Mouse (Mus musculus) cortical plate, adult 2 months (tissue): ENCODE results near the gene Zbed6.

ENCODE experiments used
- CTCF ChIP-seq: fragments of 200-500 bp; IDR thresholded peaks from 2 replicates; pipeline ENCODE4 v1.5.1; 2011; ENCODE audit warnings: mild to moderate bottlenecking, control low read depth, low read length; ENCODE audit not compliant: insufficient read depth; ENCODE audit errors: extremely low read depth
- POLR2A ChIP-seq: fragments of 200-500 bp; IDR thresholded peaks from 2 replicates; pipeline ENCODE4 v1.6.1; 2011; ENCODE audit warnings: mild to moderate bottlenecking, low read length, control low read depth; ENCODE audit not compliant: insufficient read depth; ENCODE audit errors: extremely low read depth

DNA sequence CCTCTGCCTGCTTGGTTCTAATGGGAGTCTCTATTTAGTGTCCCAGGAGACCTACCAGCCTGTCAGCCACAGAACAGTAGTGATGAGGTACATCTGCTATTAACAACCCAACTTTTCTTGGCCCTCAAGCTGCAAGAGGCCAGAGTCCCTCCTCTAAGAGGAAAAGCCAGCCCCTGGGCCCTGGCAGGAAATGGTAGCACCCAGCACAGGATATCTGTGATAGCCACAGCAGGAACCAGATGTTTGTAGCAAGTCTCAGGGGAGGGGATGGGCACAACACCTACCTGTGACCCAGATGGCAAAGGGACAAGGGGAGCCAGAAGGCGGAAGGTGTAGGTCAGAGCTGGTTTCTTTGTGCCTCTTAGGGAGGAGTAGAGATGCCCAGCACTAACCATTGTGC lies 34.2 kb upstream of the Zbed6 start:
- TF ChIP-seq POLR2A = no peak
- TF ChIP-seq CTCF = no peak
